Mouse (Mus musculus) embryonic fibroblast, embryonic 13.5 days (primary cell): ENCODE results near the gene Grcc10.

ENCODE experiments used
- CTCF ChIP-seq: IDR thresholded peaks from 2 replicates; pipeline ENCODE4 v1.5.1; 2011; ENCODE audit warnings: mild to moderate bottlenecking, control low read depth, low read length, moderate library complexity, borderline replicate concordance; ENCODE audit not compliant: insufficient read depth
- POLR2A ChIP-seq: IDR thresholded peaks from 2 replicates; pipeline ENCODE4 v1.6.1; 2011; ENCODE audit warnings: low read depth, mild to moderate bottlenecking, control low read depth, low read length, moderate library complexity

DNA sequence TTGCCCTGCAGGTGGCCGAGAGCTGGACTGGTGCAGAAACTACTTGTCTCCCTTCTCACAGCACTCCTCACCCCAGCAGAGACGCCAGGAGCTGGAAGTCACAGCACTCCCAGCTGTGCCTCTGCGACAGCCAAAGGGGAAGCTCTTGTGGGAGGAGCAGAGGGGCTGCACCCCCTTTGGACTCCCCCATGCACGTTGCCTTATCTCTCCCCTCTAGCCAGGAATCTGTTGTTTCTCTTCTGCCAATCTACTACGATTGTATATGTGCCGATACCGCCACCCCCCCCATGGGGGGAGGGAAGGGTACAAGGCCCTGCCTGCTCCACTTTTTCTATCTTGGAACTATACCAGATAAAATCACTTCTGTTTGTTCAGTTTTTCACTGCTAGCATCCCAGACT is 37.4 kb downstream of the Grcc10 start:
- no peak for TF ChIP-seq CTCF
- TF ChIP-seq POLR2A: no peak
